Mouse (Mus musculus) frontal cortex, postnatal 14 days (tissue): Measurements from ENCODE around the gene Cryzl1.

Experiments used
- DNase-seq, 2 experiments: peaks; one replicate each; pipeline ENCODE4 v3.0.0; 2022; ENCODE audit warnings: low spot score in 2 of 2

Cryzl1 gene

GRCm38 (mm10) chr16:91688619-91689334 lies 40.0 kb downstream of the Cryzl1 start, which contains the start of gene Donson:
Donson (minus strand) TSS chr16:91688770.
- peak; percentile 78 to 90 for DNase-seq

- DNase-seq = no peak
Observed at GRCm38 (mm10) chr16:91688023-91688618, 40.7 kb downstream of the Cryzl1 start.

GRCm38 (mm10) chr16:91686369-91686768 lies 42.4 kb downstream of the Cryzl1 start:
- no peak for DNase-seq

GRCm38 (mm10) chr16:91685526-91685925 lies 43.2 kb downstream of the Cryzl1 start:
- no peak for DNase-seq

- no peak for DNase-seq
Observed at GRCm38 (mm10) chr16:91680656-91681055, 48.1 kb downstream of the Cryzl1 start.

- no peak for DNase-seq
Observed at GRCm38 (mm10) chr16:91678147-91678911, 50.4 kb downstream of the Cryzl1 start.

- DNase-seq = no peak
Observed at GRCm38 (mm10) chr16:91674500-91674899, 54.3 kb downstream of the Cryzl1 start.

GRCm38 (mm10) chr16:91663795-91664194 lies 65.0 kb downstream of the Cryzl1 start:
- no peak for DNase-seq

GRCm38 (mm10) chr16:91662336-91662735 lies 66.4 kb downstream of the Cryzl1 start:
- no peak for DNase-seq

GRCm38 (mm10) chr16:91661397-91661796 lies 67.4 kb downstream of the Cryzl1 start:
- no peak for DNase-seq

- no peak for DNase-seq
Observed at GRCm38 (mm10) chr16:91659798-91660197, 69.0 kb downstream of the Cryzl1 start.

GRCm38 (mm10) chr16:91658471-91658870 lies 70.3 kb downstream of the Cryzl1 start:
- DNase-seq = no peak

- DNase-seq = no peak
Observed at GRCm38 (mm10) chr16:91657285-91657684, 71.5 kb downstream of the Cryzl1 start.

GRCm38 (mm10) chr16:91655285-91655684 lies 73.5 kb downstream of the Cryzl1 start:
- no peak for DNase-seq

- DNase-seq = no peak
Observed at GRCm38 (mm10) chr16:91652191-91652590, 76.6 kb downstream of the Cryzl1 start.

GRCm38 (mm10) chr16:91649781-91650180 lies 79.0 kb downstream of the Cryzl1 start:
- DNase-seq = no peak

- no peak for DNase-seq
Observed at GRCm38 (mm10) chr16:91649246-91649645, 79.5 kb downstream of the Cryzl1 start.

GRCm38 (mm10) chr16:91648220-91648550 lies 80.6 kb downstream of the Cryzl1 start:
- DNase-seq = peak; percentile 49 to 57

- DNase-seq = peak; percentile 96 to 97
Observed at GRCm38 (mm10) chr16:91647461-91648219, 81.1 kb downstream of the Cryzl1 start, which contains the start of gene Son. Son (plus strand) TSS chr16:91647506.

GRCm38 (mm10) chr16:91646681-91647419 lies 81.9 kb downstream of the Cryzl1 start, which contains the start of gene Gart:
Gart (minus strand) TSS chr16:91646952.
- peak; percentile 84 to 88 for DNase-seq

- DNase-seq = no peak
Observed at GRCm38 (mm10) chr16:91645995-91646602, 82.7 kb downstream of the Cryzl1 start.
